Mouse (Mus musculus): ENCODE results near the gene Gtdc1. TPM values are rescaled to one million over a fixed set of nuclear protein-coding genes. Genes with fewer than 3 reads are reported as not detected.

The Gtdc1 gene
- polyA plus RNA-seq, 1 experiment: 6.3 TPM

DNA sequence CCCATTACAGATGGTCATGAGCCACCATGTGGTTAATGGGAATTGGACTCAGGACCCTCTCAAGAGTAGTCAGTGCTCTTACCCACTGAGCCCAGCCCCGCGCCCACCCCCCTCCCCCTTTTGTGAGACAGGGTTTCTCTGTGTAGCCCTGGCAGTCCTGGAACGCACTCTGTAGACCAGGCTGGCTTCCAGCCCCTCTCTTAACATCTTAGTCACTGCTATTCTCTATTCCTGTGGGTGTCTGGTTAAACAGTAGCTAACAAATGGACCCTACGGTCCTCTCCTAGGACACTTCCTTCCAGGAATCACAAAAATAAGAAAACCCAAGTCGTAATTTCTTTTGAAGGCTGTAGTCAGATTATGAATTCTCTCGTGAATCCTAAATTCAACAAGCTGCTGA, 386.6 kb downstream of the Gtdc1 start:
- WGBS: 84% methylated on average over 6 of the region's 6 CpGs
- Histone ChIP-seq H3K27ac (ENCODE audit: control insufficient read depth, insufficient read depth, low read depth, low read length, poor library complexity) (no peak overlapping the region), H3K4me1 (ENCODE audit: control insufficient read depth, insufficient read depth, low read length) (no peaks in the 10 kb centered on the region), H3K4me3 (replicated peaks; ENCODE audit: control insufficient read depth, low read depth, low read length) (no peak overlapping the region)
- no peak for TF ChIP-seq POLR2A (IDR thresholded peaks at IDR 0.05; ENCODE audit: borderline replicate concordance, control insufficient read depth, low read depth, low read length)
- TF ChIP-seq CTCF (IDR thresholded peaks at IDR 0.05; ENCODE audit: control insufficient read depth, insufficient read depth, low read length): no peak

DNA sequence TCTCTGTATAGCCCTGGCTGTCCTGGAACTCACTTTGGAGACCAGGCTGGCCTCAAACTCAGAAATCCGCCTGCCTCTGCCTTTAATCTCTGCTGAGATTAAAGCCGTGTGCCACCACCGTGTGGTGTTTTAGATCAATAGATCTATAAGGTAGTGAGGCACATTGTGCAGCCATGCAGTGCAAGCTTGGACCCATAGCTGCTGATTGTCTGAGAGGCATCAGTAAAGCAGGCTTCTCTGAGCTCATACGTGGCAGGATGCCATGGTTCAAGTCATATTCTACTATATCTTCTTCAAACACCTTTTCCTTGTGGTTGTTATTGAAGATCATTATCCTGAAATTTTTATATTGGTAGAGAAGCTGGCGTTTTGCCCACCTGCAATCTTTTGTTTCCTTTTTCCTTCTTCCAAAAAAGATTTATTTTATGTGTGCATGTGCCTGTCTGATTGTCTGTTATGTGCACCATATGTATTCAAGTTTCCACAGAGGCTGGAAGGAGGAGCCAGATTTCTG, 388.3 kb downstream of the Gtdc1 start:
- 81% methylated on average over 5 of the region's 5 CpGs for WGBS
- H3K27ac ChIP-seq (ENCODE audit: control insufficient read depth, insufficient read depth, low read depth, low read length, poor library complexity): no peak overlapping the region

DNA sequence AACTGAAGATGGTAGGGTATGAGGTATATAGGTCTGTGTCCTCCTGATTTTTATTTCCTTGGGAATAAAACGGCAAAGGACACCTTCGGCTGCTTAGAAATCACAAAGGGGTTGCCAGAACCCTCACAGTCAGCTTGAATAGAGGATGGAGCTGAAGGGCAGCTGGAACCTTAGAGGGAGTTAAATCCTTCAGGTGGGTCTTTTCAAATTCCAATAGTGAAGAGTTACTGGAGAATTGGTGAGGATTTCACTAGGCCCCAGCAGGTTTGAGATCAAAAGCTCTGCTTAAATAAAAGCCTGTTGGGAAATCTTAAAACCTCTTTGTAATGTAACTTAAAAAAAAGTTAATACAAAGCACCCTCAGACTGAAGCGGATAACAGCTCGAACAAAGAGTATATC, 389.3 kb downstream of the Gtdc1 start:
- Histone ChIP-seq H3K4me1 (ENCODE audit: control insufficient read depth, insufficient read depth, low read length) (no peaks in the 10 kb centered on the region), H3K27ac (ENCODE audit: control insufficient read depth, insufficient read depth, low read depth, low read length, poor library complexity) (no peak overlapping the region), H3K4me3 (replicated peaks; ENCODE audit: control insufficient read depth, low read depth, low read length) (no peak overlapping the region)
- no peak for TF ChIP-seq CTCF (IDR thresholded peaks at IDR 0.05; ENCODE audit: control insufficient read depth, insufficient read depth, low read length)
- no peak for TF ChIP-seq POLR2A (IDR thresholded peaks at IDR 0.05; ENCODE audit: borderline replicate concordance, control insufficient read depth, low read depth, low read length)
- 83% methylated on average over 4 of the region's 4 CpGs for WGBS

More for the DNA sequence above, 388.3 kb downstream of the Gtdc1 start:
- Histone ChIP-seq H3K4me3 (replicated peaks; ENCODE audit: control insufficient read depth, low read depth, low read length) (no peak overlapping the region), H3K4me1 (ENCODE audit: control insufficient read depth, insufficient read depth, low read length) (no peaks in the 10 kb centered on the region)
- TF ChIP-seq POLR2A (IDR thresholded peaks at IDR 0.05; ENCODE audit: borderline replicate concordance, control insufficient read depth, low read depth, low read length) (no peak), CTCF (IDR thresholded peaks at IDR 0.05; ENCODE audit: control insufficient read depth, insufficient read depth, low read length) (no peak)

DNA sequence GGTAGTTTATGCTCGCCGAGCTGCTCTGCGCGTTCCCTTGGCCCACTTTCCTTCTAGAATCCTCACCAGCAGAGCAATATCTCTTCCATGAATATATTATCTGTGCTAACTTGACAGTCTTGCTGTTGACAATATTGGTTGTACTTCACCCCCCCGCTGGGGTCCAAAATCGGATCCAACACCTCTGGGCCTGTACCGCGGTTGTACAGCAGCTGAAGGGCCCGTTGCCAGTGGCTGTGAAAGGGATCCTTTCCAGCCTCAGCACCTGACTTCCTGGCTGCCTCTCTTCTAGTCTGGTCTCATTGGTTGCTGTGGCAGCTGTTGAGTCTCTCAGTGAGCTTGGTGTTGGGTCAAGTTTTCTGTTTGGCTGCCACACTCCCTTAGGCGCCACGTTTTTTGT, 391.7 kb downstream of the Gtdc1 start:
- no peak overlapping the region for H3K27ac ChIP-seq (ENCODE audit: control insufficient read depth, insufficient read depth, low read depth, low read length, poor library complexity)
- no peaks in the 10 kb centered on the region for H3K4me1 ChIP-seq (ENCODE audit: control insufficient read depth, insufficient read depth, low read length)
- no peak overlapping the region for H3K4me3 ChIP-seq (replicated peaks; ENCODE audit: control insufficient read depth, low read depth, low read length)
- 91% methylated on average over 11 of the region's 11 CpGs for WGBS
- TF ChIP-seq POLR2A (IDR thresholded peaks at IDR 0.05; ENCODE audit: borderline replicate concordance, control insufficient read depth, low read depth, low read length) (no peak), CTCF (IDR thresholded peaks at IDR 0.05; ENCODE audit: control insufficient read depth, insufficient read depth, low read length) (no peak)

DNA sequence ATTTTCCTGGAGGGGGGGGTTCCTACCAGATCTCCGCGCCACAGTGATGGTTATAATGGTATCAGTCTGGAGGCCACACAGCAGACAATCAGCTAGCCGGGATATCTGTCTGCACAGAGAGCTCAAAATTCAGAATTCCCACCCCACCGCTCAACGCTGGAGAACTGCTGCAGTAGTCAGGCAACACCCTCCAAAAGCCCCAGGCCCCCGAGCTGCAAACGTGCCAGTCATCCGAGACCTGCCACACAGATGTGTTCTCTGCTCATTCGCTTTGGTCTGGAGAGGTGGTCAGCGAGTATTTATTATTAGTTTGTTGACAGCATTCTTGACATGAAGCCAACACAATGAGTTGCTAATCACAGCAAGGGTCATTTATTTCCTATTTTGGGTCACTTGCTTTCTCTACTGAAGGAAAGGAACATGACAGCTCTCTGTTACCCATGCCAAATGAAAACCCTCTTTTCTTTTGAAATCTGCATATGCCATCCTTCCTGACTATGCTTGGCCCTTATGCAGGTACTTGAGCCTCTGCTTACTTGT, 392.3 kb downstream of the Gtdc1 start:
- WGBS: 88% methylated on average over 10 of the region's 10 CpGs
- no peak overlapping the region for H3K4me3 ChIP-seq (replicated peaks; ENCODE audit: control insufficient read depth, low read depth, low read length)
- no peaks in the 10 kb centered on the region for H3K4me1 ChIP-seq (ENCODE audit: control insufficient read depth, insufficient read depth, low read length)
- no peak for TF ChIP-seq CTCF (IDR thresholded peaks at IDR 0.05; ENCODE audit: control insufficient read depth, insufficient read depth, low read length)
- no peak for TF ChIP-seq POLR2A (IDR thresholded peaks at IDR 0.05; ENCODE audit: borderline replicate concordance, control insufficient read depth, low read depth, low read length)
- no peak overlapping the region for H3K27ac ChIP-seq (ENCODE audit: control insufficient read depth, insufficient read depth, low read depth, low read length, poor library complexity)

DNA sequence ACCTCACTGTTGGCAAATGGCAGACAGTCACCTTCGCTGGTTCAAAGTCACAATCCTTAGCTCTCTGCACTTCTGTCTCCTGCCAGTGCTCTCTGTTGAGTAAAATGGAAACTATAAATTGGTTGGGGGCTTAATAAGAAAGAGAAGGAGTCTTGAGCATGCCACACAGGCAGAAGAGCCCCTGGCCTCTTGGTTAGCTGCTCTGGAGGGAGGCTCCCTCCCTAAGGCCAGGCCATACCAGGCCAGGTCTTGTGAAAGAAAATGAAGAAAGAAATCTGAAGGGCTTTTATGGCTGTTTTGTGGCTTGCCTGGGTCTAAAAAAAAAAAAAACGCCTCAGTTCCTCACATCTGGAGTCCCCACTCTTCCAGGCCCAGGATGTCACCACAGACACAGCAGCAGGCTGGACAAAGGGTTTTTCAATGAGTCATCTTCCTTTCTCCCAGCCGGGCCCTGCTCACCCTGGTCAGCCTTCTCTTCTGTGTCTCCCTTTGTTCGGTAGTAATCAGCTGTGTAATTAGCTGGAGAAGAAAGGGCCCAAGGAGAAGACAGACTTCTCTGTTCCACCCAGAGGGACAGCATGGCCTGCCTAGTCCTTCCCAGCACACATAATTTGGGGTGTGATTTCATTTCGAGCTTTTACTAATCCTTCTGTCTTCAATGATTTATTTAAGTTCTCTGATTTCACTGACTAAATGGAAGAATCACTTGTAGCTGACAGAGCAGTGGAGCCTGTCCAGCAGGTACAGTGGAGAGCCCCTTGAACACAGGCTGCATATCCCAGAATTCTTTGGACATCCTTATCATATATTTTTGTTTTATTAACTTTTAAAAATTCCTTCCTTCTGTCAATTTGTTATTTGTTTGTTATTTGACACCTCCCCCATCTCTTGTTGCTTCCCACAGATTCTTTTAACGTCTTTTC, 401.1 kb downstream of the Gtdc1 start:
- Histone ChIP-seq H3K4me1 (ENCODE audit: control insufficient read depth, insufficient read depth, low read length) (no peaks in the 10 kb centered on the region), H3K27ac (ENCODE audit: control insufficient read depth, insufficient read depth, low read depth, low read length, poor library complexity) (no peak overlapping the region), H3K4me3 (replicated peaks; ENCODE audit: control insufficient read depth, low read depth, low read length) (no peak overlapping the region)
- 42% methylated on average over 6 of the region's 6 CpGs for WGBS
- no peak for TF ChIP-seq CTCF (IDR thresholded peaks at IDR 0.05; ENCODE audit: control insufficient read depth, insufficient read depth, low read length)
- TF ChIP-seq POLR2A (IDR thresholded peaks at IDR 0.05; ENCODE audit: borderline replicate concordance, control insufficient read depth, low read depth, low read length): no peak

DNA sequence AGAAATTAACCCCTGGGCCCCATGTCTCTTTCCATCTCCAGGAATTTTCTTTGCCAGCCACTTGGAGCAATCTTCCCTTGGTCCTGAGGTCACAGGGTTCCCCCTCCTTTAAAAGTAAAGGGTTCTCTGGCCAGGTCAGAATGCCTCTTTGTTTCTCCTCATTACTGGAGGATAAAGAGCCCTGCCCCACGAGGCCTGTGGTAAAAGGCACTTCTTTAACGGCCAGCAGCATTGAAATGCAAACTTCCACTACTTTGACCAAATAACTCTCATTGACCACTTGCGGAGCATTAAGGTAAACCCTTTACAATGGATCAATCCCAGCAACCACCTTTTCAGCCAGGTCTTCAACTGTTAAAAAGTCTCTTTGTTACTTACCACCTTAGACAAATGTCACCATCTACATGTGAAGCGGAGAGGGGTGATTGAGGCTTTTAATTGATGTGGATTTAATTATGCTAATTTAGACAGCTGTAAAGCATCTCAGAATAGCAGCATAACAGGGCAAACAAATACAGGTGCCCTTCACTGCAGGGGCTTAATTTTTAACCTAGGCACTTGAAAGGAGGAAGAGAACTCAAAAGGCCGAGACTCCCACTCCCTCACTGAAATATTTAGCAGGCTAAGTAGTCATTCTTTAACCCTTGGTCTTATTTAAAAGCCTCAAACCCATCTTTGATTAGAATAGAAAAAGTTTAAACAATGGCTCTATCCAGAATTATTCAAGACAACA, 402.1 kb downstream of the Gtdc1 start:
- TF ChIP-seq POLR2A (IDR thresholded peaks at IDR 0.05; ENCODE audit: borderline replicate concordance, control insufficient read depth, low read depth, low read length): no peak
- no peak for TF ChIP-seq CTCF (IDR thresholded peaks at IDR 0.05; ENCODE audit: control insufficient read depth, insufficient read depth, low read length)
- WGBS: 73% methylated on average over 5 of the region's 5 CpGs

DNA sequence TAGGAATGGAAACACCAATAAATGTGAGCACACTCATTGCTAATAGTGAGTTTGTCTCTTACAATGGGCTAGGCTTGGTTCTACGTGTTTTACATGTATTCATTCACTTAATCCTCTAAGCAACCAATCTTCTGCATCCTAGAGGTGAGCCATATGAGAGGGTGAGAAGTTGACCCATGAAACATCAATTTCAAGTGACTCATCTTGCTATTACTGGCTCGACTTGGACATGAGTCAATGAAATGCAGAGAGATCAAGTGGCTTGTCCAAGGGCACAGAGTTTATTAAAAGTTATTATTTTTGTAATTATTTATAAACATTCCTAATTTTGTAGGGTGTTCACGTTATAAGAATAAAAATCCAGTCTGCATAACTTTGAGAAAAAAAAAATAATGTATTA, 408.2 kb downstream of the Gtdc1 start:
- H3K4me3 ChIP-seq (replicated peaks; ENCODE audit: control insufficient read depth, low read depth, low read length): no peak overlapping the region

More for the DNA sequence above, 402.1 kb downstream of the Gtdc1 start:
- H3K4me3 ChIP-seq (replicated peaks; ENCODE audit: control insufficient read depth, low read depth, low read length): no peak overlapping the region
- no peaks in the 10 kb centered on the region for H3K4me1 ChIP-seq (ENCODE audit: control insufficient read depth, insufficient read depth, low read length)
- no peak overlapping the region for H3K27ac ChIP-seq (ENCODE audit: control insufficient read depth, insufficient read depth, low read depth, low read length, poor library complexity)

More for the DNA sequence above, 408.2 kb downstream of the Gtdc1 start:
- 69% methylated on average over 3 of the region's 3 CpGs for WGBS
- Histone ChIP-seq H3K27ac (ENCODE audit: control insufficient read depth, insufficient read depth, low read depth, low read length, poor library complexity) (no peak overlapping the region), H3K4me1 (ENCODE audit: control insufficient read depth, insufficient read depth, low read length) (no peaks in the 10 kb centered on the region)
- TF ChIP-seq POLR2A (IDR thresholded peaks at IDR 0.05; ENCODE audit: borderline replicate concordance, control insufficient read depth, low read depth, low read length) (no peak), CTCF (IDR thresholded peaks at IDR 0.05; ENCODE audit: control insufficient read depth, insufficient read depth, low read length) (no peak)
